Mouse (Mus musculus): ENCODE measurements around the gene Lcn6.

DNA sequence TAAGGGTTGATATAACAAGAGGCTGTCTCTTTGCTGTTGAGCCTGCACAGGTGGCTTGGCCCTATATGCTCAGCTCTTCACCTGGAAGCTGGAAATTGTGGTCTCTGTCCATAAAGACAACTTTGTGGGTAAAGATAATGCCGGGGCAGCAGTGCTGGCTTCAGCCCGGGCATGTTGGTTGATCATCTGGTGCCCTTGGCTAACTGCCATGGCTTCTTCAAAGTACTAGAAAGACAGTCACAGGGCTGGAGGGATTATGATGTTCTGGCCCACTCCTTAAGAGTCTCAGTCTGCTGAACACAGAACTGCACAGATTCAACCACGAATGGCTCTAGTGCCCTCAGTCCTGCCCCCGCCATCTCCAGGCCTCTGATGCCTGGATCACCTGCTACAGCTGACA lies 19.3 kb upstream of the Lcn6 start:
- TF ChIP-seq POLR2A (IDR thresholded peaks at IDR 0.05; ENCODE audit: borderline replicate concordance, extremely low read depth, low read depth, low read length) = no peak
- no peak for TF ChIP-seq CTCF (IDR thresholded peaks at IDR 0.05; ENCODE audit: insufficient read depth, low read length)

Data from lung, adult 2 months (tissue).